Mouse (Mus musculus) CD4-positive helper T cell, adult 2 months (primary cell): ENCODE results near the gene Sirt2.

Source experiments
- DNase-seq: peaks from one replicate; pipeline ENCODE4 v3.0.0-alpha.2; 2012; ENCODE audit warnings: low read depth, missing footprints, low spot score

Gene Sirt2

GRCm38 (mm10) chr7:28766173-28766879 lies at the start of gene Sirt2:
Gene Sirt2 (plus strand): TSS chr7:28766735.
- DNase-seq = peak; percentile 99

DNA sequence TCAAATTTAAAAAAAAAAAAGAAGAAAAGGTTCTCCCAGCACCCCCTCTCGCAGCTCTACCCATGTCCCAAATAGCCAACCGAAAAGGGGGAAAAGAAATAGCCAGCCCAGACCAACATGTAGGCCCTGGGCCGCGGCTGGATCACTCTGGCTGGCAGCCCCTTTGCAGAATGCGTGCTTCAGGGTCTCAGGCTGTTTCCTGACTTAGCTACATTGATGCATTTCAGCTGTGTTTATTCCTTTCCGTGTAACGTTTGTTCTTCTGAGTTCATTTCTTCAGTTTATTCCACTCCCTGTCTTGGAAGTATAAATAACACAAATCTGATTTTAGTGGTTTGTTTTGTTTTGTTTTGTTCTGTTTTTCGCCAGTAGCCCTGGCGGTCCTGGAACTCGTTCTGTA lies 48.8 kb upstream of the Sirt2 start:
- no peak for DNase-seq

DNA sequence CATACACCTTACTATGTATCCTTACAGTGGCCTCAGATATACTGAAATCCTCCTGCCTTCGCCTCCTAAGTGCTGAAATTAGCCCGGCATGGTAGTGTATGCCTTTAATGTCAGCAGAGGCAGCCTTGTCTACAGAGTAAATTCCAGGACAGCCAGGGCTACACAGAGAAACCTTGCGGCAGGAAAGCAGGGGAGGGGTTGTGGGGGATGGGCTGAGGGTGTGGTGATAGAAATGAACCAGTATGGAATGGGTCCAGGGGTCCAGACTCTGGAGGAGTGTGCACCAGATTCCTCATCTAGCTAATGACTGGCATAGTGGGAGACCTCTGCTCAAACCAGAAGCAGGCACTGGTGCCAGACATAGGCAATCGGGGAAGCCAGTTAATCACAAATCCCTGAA lies 47.4 kb upstream of the Sirt2 start:
- DNase-seq = no peak

DNA sequence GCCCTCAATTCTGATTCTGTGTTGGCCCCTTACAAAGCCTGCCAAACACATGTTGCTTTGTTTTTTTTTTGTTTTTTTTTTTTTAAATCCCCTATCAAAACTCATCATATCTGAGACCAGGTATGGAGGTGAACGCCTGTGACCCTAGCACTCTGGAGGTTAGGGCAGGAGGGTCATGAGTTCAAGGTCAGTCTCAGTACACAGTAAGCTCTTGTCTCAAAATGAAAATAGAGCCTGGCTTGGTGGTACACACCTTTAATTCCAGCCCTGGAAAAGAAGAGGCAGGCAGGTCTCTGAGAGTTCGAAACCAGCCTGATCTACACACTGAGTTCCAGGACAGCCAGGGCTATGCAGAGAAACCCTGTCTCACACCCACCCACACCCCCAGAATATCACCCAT lies 46.9 kb upstream of the Sirt2 start:
- DNase-seq = no peak

DNA sequence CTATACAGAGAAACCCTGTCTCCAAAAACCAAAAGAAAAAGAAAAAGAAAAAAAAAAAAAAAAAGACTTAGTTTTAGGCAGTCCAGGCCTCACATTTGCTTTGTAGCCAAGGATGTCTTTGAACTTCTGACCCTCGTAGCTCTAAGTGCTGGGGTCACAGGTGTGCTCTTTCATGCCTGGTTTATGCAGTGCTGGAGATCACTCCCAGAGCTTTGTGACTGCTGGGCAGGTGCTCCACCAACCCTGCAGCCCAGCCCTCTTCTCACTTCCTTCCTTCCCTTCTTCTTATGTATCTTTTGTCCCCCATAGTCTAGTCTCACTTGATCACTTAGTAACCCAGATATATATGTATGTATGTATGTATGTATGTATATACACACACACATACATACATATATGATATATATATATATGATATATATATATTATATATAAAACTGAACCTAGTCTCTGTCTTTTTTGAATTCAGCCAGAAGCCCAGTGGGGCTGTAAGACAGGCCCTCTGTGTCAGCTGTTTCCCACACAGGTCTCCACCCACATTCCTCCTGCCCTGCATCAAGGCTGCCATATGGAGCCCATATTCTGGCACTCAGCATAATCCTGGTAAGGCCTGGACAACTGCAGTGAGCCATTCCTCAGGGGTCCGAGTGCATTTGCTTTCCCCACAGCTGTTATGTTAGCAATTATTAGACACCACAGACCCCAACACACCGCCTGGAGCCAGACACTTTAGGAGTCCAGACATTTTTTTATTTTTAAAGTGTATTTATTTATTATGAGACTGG lies 45.6 kb upstream of the Sirt2 start:
- no peak for DNase-seq

- DNase-seq = no peak
These were observed 44.5 kb upstream of the Sirt2 start for GRCm38 (mm10) chr7:28722079-28722478.

- no peak for DNase-seq
These were observed 41.9 kb upstream of the Sirt2 start for GRCm38 (mm10) chr7:28724613-28725012.

DNA sequence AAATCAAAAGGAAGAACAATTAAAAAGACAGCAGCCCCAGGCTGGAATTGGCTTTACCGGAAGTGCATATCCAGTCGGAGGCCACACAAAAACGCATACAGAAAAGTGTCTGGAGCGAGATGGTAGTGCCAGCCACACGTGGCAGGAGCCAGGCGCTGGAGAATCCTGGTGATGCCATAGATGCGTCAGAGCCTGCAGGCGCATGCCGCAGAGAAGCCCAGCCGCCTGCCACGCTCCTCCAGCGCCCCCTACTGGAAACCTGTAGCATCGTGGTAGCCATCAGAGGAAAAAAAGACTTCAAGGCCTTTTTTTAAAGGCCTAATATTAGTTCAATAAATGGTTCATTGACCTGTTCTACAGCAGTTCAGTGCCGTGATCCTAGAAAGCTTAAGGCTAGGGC lies 39.9 kb upstream of the Sirt2 start:
- DNase-seq = peak; percentile 81

GRCm38 (mm10) chr7:28727649-28728340 lies 38.7 kb upstream of the Sirt2 start:
- DNase-seq = no peak

- DNase-seq = peak; percentile 84
These were observed 34.0 kb upstream of the Sirt2 start for GRCm38 (mm10) chr7:28732341-28733142.

DNA sequence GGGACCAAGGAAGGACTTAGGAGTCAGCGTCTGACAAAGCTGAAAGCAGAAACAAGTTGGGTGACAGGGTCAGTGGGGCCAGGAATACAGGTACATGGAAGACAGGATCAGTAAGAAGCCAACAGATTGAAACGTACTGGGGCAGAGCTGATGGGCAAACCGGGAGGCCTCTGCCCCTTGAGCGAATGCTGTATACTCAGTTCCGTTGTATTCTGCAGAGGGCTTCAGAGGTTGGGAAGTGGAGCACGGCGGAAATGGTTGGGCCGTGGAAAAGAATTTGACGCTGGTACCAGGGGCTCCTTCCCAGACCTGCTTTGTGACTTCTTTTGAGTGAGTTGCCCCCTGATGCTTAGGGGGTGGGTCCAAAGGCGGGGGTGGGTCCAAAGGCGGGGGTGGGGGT lies 33.3 kb upstream of the Sirt2 start:
- DNase-seq = no peak

GRCm38 (mm10) chr7:28735701-28736100 lies 30.8 kb upstream of the Sirt2 start:
- DNase-seq = no peak

DNA sequence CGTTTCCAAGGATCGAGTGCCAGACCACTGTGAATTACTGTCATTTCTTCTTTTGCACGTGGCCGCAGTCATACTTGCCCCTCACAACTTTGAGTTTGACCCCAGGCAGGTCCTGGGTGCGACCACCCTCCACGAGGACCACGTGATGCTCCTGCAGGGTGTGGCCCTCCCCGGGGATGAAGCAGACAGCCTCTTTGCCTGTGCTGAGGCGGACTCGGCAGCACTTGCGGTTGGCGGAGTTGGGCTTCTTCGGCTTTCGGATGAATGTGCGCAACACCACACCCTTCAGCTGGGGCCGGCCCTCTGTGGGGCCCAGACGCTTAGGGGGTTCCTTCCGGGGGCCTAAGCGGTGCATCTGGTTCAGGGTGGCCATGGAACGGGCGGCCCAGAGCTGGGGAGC lies 26.7 kb upstream of the Sirt2 start:
- DNase-seq = no peak

- DNase-seq = peak; percentile 35
These were observed 25.6 kb upstream of the Sirt2 start for GRCm38 (mm10) chr7:28740949-28741348.

GRCm38 (mm10) chr7:28741368-28741708 lies 25.2 kb upstream of the Sirt2 start:
- DNase-seq = no peak

- DNase-seq = peak; percentile 98
These were observed 24.7 kb upstream of the Sirt2 start, which contains the start of the genes Mrps12 and Sars2 for GRCm38 (mm10) chr7:28741709-28742438. Gene Mrps12 (minus strand): TSS chr7:28741820. Gene Sars2 (plus strand): TSS chr7:28741992.

- DNase-seq = no peak
These were observed 16.6 kb upstream of the Sirt2 start for GRCm38 (mm10) chr7:28749935-28750334.

GRCm38 (mm10) chr7:28756079-28756478 lies 10.5 kb upstream of the Sirt2 start, which contains the start of gene Ccer2:
Gene Ccer2 (plus strand): TSS chr7:28756174.
- no peak for DNase-seq

DNA sequence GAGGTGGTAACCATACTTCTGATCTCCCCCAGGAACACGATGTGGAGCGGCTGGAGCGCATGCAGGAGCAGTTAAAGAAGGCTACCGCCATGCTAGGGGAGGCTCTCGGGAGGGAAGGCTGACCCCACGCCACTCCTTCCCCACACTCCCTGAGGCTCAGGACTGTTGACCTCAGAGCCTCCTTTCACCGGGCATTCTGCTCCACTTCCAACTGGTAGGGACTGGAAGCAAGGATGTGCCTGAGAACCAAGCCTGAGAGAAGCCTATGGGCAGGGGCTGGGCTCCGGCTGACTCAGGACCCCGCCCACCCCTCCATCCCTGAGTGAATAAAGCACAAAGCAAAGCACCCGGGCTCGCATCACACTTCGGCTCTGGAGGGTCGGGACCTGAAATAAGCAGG lies 7.9 kb upstream of the Sirt2 start:
- no peak for DNase-seq

- DNase-seq = no peak
These were observed 4.6 kb upstream of the Sirt2 start for GRCm38 (mm10) chr7:28761907-28762306.

- peak; percentile 36 for DNase-seq
These were observed 1.3 kb upstream of the Sirt2 start for GRCm38 (mm10) chr7:28765211-28765610.
